Mouse (Mus musculus): ENCODE results near the gene Nutm1.
A peak's percentile ranks its signal among the peaks of the same experiment; 100 is the strongest.

The Nutm1 gene

GRCm38 (mm10) chr2:112254675-112255515 lies 4.2 kb downstream of the Nutm1 start:
- DNase-seq: no peak

- DNase-seq: no peak
Measured at GRCm38 (mm10) chr2:112249780-112250453, 9.2 kb downstream of the Nutm1 start.

GRCm38 (mm10) chr2:112247323-112247722 lies 11.8 kb downstream of the Nutm1 start:
- DNase-seq: no peak

- no peak for DNase-seq
Measured at GRCm38 (mm10) chr2:112246193-112246592, 12.9 kb downstream of the Nutm1 start.

- DNase-seq: no peak
Measured at GRCm38 (mm10) chr2:112245307-112245706, 13.8 kb downstream of the Nutm1 start.

- no peak for DNase-seq
Measured at GRCm38 (mm10) chr2:112241787-112242186, 17.3 kb downstream of the Nutm1 start.

GRCm38 (mm10) chr2:112239935-112240721 lies 19.0 kb downstream of the Nutm1 start:
- peak; percentile 59 for DNase-seq

GRCm38 (mm10) chr2:112239212-112239934 lies 19.7 kb downstream of the Nutm1 start, which contains the start of gene Lpcat4:
Lpcat4 (plus strand) TSS chr2:112239468.
- peak; percentile 95 for DNase-seq

- no peak for DNase-seq
Measured at GRCm38 (mm10) chr2:112238006-112238405, 21.1 kb downstream of the Nutm1 start.

GRCm38 (mm10) chr2:112236620-112237019 lies 22.5 kb downstream of the Nutm1 start:
- DNase-seq: no peak

GRCm38 (mm10) chr2:112232623-112233022 lies 26.5 kb downstream of the Nutm1 start:
- DNase-seq: no peak

- no peak for DNase-seq
Measured at GRCm38 (mm10) chr2:112224356-112224755, 34.7 kb downstream of the Nutm1 start.

- no peak for DNase-seq
Measured at GRCm38 (mm10) chr2:112222607-112223006, 36.5 kb downstream of the Nutm1 start.

GRCm38 (mm10) chr2:112220880-112221279 lies 38.2 kb downstream of the Nutm1 start:
- DNase-seq: no peak

GRCm38 (mm10) chr2:112217614-112218013 lies 41.5 kb downstream of the Nutm1 start:
- no peak for DNase-seq

GRCm38 (mm10) chr2:112215977-112216376 lies 43.1 kb downstream of the Nutm1 start:
- DNase-seq: peak; percentile 63

- no peak for DNase-seq
Measured at GRCm38 (mm10) chr2:112210699-112211098, 48.4 kb downstream of the Nutm1 start.

- no peak for DNase-seq
Measured at GRCm38 (mm10) chr2:112210142-112210541, 48.9 kb downstream of the Nutm1 start.

GRCm38 (mm10) chr2:112203056-112203455 lies 56.0 kb downstream of the Nutm1 start:
- DNase-seq: no peak
